Mouse (Mus musculus): ENCODE measurements around the gene Rhobtb3.

DNA sequence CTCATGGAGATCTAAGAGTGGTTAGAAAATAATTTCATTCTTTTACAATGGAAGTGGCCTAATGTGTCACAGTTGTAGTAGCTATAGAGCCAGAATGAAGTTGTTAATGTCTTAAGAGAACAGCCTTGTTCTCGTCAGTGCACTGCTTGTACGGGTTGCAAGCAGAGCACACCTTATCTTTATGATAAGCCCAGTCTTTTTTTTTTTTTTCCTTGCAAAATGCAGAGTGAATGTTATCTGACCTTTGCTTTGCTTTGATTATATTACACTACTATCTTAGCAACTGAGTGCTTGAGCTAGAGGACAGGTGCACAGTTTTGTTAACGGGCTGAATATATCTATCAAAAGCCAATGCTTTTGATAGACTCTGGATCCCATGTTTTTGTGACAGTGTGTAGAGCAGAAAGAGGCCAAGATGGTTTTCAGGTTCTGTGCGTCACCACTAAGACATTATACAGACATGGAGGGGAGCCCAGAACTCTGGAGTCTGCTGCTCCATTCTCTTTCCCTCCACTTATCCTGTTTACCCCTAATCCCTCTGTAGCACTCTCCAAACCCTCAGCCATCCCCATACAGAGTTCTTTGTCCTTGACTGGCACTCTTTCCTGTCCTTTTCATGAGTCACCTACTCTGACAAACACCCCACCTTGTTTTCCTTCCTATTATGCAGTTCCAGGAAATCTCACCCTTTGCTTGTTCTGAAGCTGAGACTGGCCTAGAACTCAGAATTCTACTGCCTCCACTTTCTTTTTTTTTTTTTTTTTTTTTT is 68.9 kb downstream of the Rhobtb3 start:
- TF ChIP-seq EP300 (IDR thresholded peaks at IDR 0.05; ENCODE audit: low read depth) = no peak
- TF ChIP-seq CTCF (IDR thresholded peaks at IDR 0.05; ENCODE audit: low read depth) = no peak

All from liver, embryonic 14.5 days (tissue).